Mouse (Mus musculus) ES-Bruce4 (cell line): ENCODE data around the gene Dolk.

Experiments
- CTCF ChIP-seq: IDR thresholded peaks from one replicate; pipeline ENCODE4 v1.8.1; 2011; ENCODE audit warnings: low read depth, low read length
- POLR2A ChIP-seq: IDR thresholded peaks from one replicate; pipeline ENCODE4 v1.8.1; 2011; ENCODE audit warnings: low read length; ENCODE audit not compliant: insufficient read depth

GRCm38 (mm10) chr2:30263811-30264210 is 22.3 kb downstream of the Dolk start:
- TF ChIP-seq POLR2A = no peak
- TF ChIP-seq CTCF = no peak
